Comparison of ENCODE assay signal across 8 mouse cellular contexts in genomic region chr5:20881915-20882800, GRCm38 (mm10). TPM values are rescaled to one million over a fixed set of nuclear protein-coding genes. Genes with fewer than 3 reads are reported as not detected.
DNase-seq lines count a peak whose midpoint lies in the region; ATAC-seq lines count a peak whose summit lies in the region.

TSS of gene Phtf2 (minus strand) at chr5:20882124.
TSS of gene Tmem60 (plus strand) at chr5:20882191.

- peak within 1 kb of the TSS; percentile 83 for H3K9ac ChIP-seq in forebrain, embryonic 14.5 days (ENCODE audit: low read length)
- peak within 1 kb of the TSS; percentile 85 for H3K9ac ChIP-seq in neural tube, embryonic 15.5 days (replicated peaks)

- peak within 1 kb of the TSS; percentile 83 for H3K4me3 ChIP-seq in forebrain, embryonic 14.5 days (ENCODE audit: low read depth, low read length)
- H3K4me3 ChIP-seq in neural tube, embryonic 15.5 days (replicated peaks): peak within 1 kb of the TSS; percentile 87

- H3K4me2 ChIP-seq in forebrain, embryonic 14.5 days (ENCODE audit: low read length): peak within 1 kb of the TSS; percentile 71
- peak within 1 kb of the TSS; percentile 69 for H3K4me2 ChIP-seq in neural tube, embryonic 15.5 days

- WGBS in forebrain, embryonic 14.5 days: under 1% methylated on average over 80 of the region's 94 CpGs
- under 1% methylated on average over 87 of the region's 94 CpGs for WGBS in neural tube, embryonic 15.5 days

- peaks cover 3% of the 10 kb centered on the region; the same call in 1 of the 2 replicates for H3K36me3 ChIP-seq in forebrain, embryonic 14.5 days (ENCODE audit: control insufficient read depth, insufficient read depth, low read length)
- H3K36me3 ChIP-seq in neural tube, embryonic 15.5 days: peaks cover 5% of the 10 kb centered on the region; the same call in 1 of the 2 replicates

- no peaks in the 10 kb centered on the region for H3K27me3 ChIP-seq in forebrain, embryonic 14.5 days (replicated peaks; ENCODE audit: control insufficient read depth, insufficient read depth, low read length)
- no peaks in the 10 kb centered on the region for H3K27me3 ChIP-seq in neural tube, embryonic 15.5 days (replicated peaks)

- peak; percentile 98 for ATAC-seq in forebrain, embryonic 14.5 days
- peak; percentile 99 for ATAC-seq in neural tube, embryonic 15.5 days (ENCODE audit: low FRiP score)

- H3K27ac ChIP-seq in forebrain, embryonic 14.5 days (ENCODE audit: low read depth, low read length): peak within 1 kb of the TSS; percentile 94
- H3K27ac ChIP-seq in neural tube, embryonic 15.5 days (replicated peaks): peak within 1 kb of the TSS; percentile 96

- intact Hi-C loops in heart, postnatal 14 days (cut with DNase I): loop anchor here (2.0 to 5.0 kb wide), 3 partner anchors 70 to 179 kb away; no protein-coding TSS in a partner anchor

- no peaks in the 10 kb centered on the region for H3K9me3 ChIP-seq in forebrain, embryonic 14.5 days (replicated peaks; ENCODE audit: control insufficient read depth, low read length)
- H3K9me3 ChIP-seq in neural tube, embryonic 15.5 days (replicated peaks): no peaks in the 10 kb centered on the region

- DNase-seq in ES-CJ7 (ENCODE audit: low read depth, low spot score): peak; percentile 97
- peak; percentile 99 for DNase-seq in cerebellum, adult 11 months
- DNase-seq in forebrain, embryonic 14.5 days (ENCODE audit: low spot score): peak; percentile 100
- peak; percentile 99 for DNase-seq in heart, postnatal 14 days
- peak; percentile 98 for DNase-seq in layer of hippocampus, adult 11-12 months (ENCODE audit: low spot score)
- peak; percentile 99 for DNase-seq in lung, adult 18-20 months
- peak; percentile 98 for DNase-seq in testis, postnatal 14 days (ENCODE audit: low spot score)

- peaks cover 20% of the 10 kb centered on the region for H3K4me1 ChIP-seq in forebrain, embryonic 14.5 days (ENCODE audit: control insufficient read depth, insufficient read depth, low read length)
- H3K4me1 ChIP-seq in neural tube, embryonic 15.5 days: peaks cover 22% of the 10 kb centered on the region

RNA-seq across cellular contexts. Expression of gene Phtf2, which starts in this region (rescaled TPM):
- polyA plus RNA-seq in forebrain, embryonic 14.5 days (2014; fragmentation: Nextera tagmentation; extraction: Ambion mirVana): 18.4 and 23.8 TPM in 2 replicates
- total RNA-seq in heart, postnatal 14 days (2021): 10 to 100 TPM; 70.3 to 82.1 TPM
- 23.8 and 25.5 TPM in 2 replicates for polyA plus RNA-seq in neural tube, embryonic 15.5 days (2015; fragmentation: Nextera tagmentation; extraction: Ambion mirVana)

RNA-seq across cellular contexts. Expression of gene Tmem60, which starts in this region (rescaled TPM):
- 67.3 and 76.2 TPM in 2 replicates for polyA plus RNA-seq in forebrain, embryonic 14.5 days (2014; fragmentation: Nextera tagmentation; extraction: Ambion mirVana)
- 10 to 100 TPM; 22.0 to 22.3 TPM for total RNA-seq in heart, postnatal 14 days (2021)
- 67.5 and 71.1 TPM in 2 replicates for polyA plus RNA-seq in neural tube, embryonic 15.5 days (2015; fragmentation: Nextera tagmentation; extraction: Ambion mirVana)

Comparison
In these comparisons a context has a peak if more than half of its experiments do, and no peak if none do; other contexts are left out.
1. Peak in every context shown above with its lines: DNase-seq, ATAC-seq, H3K4me3 ChIP-seq and H3K27ac ChIP-seq.